Mouse (Mus musculus) lung, adult 2 months (tissue): Measurements from ENCODE around the gene Abcb1b.

Source experiments
- CTCF ChIP-seq: fragments of 200-500 bp; IDR thresholded peaks from 2 replicates; pipeline ENCODE4 v1.5.1; 2011; ENCODE audit warnings: mild to moderate bottlenecking, low read length, control low read depth; ENCODE audit not compliant: insufficient read depth
- POLR2A ChIP-seq: fragments of 200-500 bp; IDR thresholded peaks from 2 replicates; pipeline ENCODE4 v1.6.1; 2011; ENCODE audit warnings: low read depth, mild to moderate bottlenecking, control low read depth, low read length, borderline replicate concordance; ENCODE audit errors: extremely low read depth

DNA sequence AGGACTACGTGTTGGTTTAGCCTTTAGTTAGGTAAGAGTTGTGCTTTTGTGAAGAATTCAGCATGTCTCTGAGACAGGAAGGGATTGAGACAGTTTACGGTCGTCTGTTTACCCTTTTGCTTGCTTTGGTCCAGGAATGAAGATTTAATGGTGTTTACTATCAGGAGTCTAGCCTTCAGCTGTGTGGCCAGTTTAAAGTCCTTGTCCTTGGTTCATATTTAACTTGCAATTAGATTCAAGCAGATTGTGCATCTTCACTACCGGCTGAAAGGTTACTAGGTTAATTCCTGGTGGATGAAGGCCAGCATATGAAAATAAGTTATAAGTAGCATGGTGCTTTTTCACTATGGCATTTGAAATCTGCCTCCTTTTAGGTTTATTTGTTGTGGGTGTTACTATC lies 5.7 kb upstream of the Abcb1b start:
- TF ChIP-seq CTCF (no peak), POLR2A (no peak)
